Mouse (Mus musculus) G1E-ER4 (cell line): ENCODE measurements around the gene Casz1. TPM values are rescaled to one million over a fixed set of nuclear protein-coding genes. Genes with fewer than 3 reads are reported as not detected.

Experiments used
- GATA1 ChIP-seq: IDR thresholded peaks from one replicate; pipeline ENCODE4 v1.8.0; 2012; ENCODE audit warnings: low read length, inconsistent platforms
- polyA plus RNA-seq: library from polyadenylated mRNA; stranded (reverse); fragments of >175 nt; gene quantifications from 2 replicates; pipeline ENCODE4 v1.2.3, GENCODE M21; 2012

Casz1 gene
- polyA plus RNA-seq, 1 experiment: not detected

DNA sequence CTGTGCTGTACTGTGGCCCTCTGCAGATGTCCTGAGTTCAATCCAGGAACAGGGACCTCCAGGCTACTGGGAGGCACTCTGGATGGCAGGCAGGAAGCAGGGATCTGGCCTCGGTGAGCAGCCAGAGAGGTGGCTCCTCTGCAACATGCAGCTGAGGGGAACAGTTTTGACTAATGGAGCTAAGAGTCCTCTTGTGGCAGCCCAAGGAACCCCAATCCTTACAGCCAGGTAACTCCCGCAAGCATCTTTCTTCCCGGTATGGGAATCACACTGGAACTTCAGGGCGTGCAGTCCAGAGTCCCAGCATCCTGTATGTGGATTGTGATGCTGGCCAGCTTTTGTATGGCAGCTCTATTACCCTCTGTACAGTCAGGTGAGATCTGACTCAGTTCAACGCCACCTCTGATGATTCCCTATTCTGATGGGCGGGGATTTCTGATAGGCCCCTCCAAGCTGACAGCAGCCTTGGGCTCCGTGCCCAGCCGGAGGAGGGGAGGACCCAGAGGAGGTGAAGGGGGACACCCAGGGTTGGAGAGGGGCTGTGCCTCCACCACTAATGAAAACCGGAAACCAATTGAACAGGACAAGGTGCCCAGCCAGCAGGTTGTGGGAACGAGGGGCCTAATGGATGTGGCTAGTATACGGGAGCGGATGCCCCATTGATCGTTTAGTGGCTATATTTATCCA, 53.3 kb downstream of the Casz1 start:
- no peak for TF ChIP-seq GATA1

DNA sequence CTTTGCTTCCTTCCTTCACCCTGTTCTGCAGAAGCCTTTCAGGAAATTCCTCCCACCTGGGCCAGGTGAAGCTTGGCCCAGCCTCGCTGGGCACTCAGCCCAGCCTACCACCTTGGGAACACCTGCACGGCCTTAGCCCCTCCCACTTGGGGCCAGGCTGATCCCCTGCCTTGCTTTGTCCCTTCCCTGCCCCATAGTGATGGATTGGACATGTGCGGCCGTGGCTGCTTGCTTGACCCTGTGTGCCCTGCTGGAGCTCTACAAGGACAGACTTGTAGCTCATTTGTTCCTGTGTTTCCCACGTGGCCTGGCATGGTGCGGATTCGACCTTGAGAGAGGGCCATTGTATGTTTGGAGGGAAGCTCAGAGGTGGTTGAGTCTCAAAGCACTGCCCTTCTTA, 54.0 kb downstream of the Casz1 start:
- no peak for TF ChIP-seq GATA1

- TF ChIP-seq GATA1: no peak
Observed at GRCm38 (mm10) chr4:148859415-148859814, 55.2 kb downstream of the Casz1 start.

- TF ChIP-seq GATA1: no peak
Observed at GRCm38 (mm10) chr4:148859906-148860491, 55.8 kb downstream of the Casz1 start.

DNA sequence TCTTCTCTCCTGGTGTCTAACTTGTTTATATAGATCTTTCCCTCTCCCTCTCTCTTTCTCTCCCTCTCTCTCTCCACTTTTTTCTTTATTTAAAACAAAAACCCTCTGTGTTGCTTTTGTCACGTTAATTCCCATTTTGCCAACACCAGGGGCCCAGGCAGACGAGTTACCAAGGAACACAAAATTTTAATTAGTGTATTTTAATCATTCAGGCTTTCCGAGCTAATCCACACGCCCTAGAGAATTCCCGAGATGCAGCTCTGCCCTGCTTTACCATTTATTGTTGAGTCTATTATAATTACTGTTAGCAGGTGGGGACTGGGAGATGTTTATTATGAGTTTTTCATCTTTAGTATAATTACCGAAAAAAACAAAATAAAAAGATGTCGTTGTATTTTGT, 56.4 kb downstream of the Casz1 start:
- TF ChIP-seq GATA1: no peak

DNA sequence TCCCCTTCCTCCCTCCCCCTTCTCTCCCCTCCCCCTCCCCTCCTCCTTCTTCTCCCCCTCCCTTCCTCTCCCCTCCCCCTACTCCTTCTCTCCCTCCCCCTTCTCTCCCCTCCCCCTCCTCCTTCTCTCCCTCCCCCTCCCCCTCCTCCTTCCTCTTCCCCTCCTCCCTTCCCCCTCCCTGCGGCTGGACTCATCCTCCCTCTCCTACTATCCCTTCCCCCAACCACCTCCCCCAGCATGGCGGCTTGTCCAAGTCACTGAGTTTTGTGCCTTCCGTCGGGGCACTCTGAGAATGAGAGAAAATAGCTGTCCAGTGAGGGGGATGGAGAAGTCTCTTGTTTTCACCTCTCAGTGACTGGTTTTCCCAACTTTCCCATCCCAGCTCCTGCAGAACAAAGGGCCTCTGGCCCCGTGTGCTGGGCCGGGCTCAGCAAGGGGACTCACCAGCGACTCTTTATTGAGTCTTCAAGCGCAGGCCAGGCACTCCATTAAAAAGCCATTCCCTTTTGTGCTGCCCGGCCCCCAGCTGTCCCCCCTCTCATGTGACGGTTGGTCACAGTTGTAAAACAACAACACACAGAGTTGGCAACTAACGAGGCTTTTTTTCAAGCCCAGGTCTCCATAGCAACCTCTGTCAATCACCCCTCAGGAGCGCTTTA, 62.7 kb downstream of the Casz1 start:
- no peak for TF ChIP-seq GATA1

DNA sequence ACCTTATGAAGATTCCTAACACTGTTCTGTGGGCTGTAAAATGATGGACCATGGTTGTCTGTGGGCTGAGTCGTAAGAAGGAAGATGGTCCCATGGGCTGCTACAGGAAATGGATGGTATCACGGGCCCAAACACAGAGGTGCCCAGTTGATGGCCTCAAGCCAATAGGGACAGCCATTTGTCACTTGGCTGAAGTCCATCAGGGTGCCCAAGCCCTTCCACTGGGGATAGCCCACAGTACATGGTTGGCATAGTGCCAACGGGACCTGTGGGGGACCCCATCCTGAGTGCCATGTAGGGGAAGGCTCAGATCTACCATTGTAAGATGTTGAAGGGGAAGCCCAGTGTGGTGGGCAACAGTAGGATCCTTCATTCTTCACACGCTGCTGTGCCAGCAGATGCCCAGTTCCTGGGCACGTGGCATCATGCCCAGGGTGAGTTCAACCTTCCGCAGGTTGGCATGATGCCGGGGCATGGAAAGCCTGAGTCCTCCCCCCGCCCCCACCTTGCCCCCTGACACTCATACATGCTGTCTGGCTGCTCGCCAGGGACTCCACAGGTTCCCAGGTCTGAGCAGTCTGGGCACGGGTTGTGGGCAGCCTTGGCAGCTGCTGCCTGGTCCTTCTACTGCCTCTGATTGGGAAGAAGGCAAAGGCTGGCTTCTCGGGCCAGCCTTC, 63.6 kb downstream of the Casz1 start:
- TF ChIP-seq GATA1: no peak

GRCm38 (mm10) chr4:148869566-148869965, 65.3 kb downstream of the Casz1 start:
- no peak for TF ChIP-seq GATA1

GRCm38 (mm10) chr4:148870496-148870895, 66.3 kb downstream of the Casz1 start:
- TF ChIP-seq GATA1: no peak

- no peak for TF ChIP-seq GATA1
Observed at GRCm38 (mm10) chr4:148871751-148872334, 67.6 kb downstream of the Casz1 start.

- TF ChIP-seq GATA1: no peak
Observed at GRCm38 (mm10) chr4:148872372-148872771, 68.1 kb downstream of the Casz1 start.

DNA sequence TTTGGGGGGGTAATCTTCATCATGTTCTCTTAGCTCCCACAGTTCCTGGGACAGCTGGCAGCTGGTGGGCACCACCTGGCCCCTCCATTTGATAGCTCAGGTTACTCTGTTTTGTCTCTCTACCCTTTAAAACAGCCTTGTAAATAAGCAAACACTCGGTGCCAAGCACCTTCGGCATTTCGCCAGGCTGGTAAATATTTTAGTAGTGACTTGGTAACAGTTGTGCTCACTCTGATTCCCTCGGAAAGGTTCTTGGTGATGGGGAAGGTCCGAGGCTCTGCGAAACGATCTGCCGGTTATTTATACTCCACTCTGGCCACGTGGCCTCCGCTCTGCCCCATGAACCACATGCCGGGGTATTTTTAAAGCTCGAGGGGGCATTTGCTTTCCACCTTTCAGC, 68.6 kb downstream of the Casz1 start:
- TF ChIP-seq GATA1: no peak

- TF ChIP-seq GATA1: no peak
Observed at GRCm38 (mm10) chr4:148876166-148876565, 71.9 kb downstream of the Casz1 start.

DNA sequence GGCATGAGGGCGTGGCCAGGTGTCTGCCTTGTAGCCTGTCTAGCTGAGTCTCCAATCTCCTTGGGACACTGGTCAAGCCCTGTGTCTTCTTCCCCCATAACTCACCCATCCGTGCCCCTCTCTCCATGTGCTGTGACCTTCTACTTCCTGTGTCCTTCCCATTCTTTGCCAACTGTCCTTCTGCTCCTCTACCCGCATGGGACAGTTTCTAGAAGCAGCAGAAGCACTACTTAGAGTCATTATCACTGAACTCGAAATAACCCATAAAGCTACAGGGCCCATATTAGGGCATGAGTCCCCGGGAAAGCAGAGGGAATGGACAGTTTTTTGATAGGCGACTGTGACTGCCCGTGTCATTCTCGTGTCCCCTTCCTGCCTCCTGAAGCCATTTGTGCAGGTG, 72.6 kb downstream of the Casz1 start:
- no peak for TF ChIP-seq GATA1

DNA sequence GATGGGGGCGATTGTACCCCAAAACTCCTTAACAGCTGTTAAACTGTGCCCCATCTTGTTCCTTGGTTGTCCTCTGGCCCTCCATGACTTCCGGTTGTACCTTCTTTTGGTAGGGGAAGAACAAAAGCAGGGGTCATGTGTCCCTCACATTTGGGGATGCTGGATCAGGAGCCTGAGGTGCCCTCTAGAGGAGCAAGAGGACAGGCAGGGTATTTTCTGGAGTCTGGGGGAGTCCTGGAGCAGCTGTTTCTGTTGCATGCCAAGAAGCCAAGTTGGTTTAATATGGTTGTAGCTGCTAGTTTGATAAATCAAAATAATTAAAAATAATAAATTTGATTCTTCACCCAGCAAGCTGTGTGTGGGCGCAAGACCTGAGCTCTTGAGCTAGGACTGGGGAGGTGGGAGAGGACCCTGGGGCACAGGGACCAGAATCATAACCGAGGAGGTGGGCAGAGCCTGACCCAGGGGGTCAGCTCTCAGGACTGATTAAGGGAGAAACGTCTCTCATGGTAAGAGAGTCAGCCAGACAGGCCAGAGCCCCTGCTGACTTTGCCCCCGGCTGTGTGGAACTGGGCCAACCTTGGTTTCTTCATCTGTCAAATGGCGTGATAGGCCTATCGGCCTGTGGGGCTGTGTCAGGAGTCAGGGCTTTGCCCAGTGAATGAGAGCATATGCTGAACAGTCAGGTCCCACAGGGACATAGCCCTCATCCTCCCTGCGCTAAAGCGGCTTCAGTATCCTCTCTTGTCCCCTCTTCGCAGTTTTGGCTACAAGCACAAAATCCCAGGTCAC, 74.2 kb downstream of the Casz1 start:
- no peak for TF ChIP-seq GATA1
